Mouse (Mus musculus) left cerebral cortex, adult 2 months (tissue): ENCODE measurements around the gene Hspa12a. TPM values are rescaled to one million over a fixed set of nuclear protein-coding genes. Genes with fewer than 3 reads are reported as not detected.

Source experiments
- DNase-seq, 2 experiments: peaks; one replicate each; pipeline ENCODE4 v3.0.0; 2021 to 2022; ENCODE audit warnings: low spot score in 2 of 2, mixed read lengths in 1 of 2; ENCODE audit errors: extremely low spot score in 1 of 2
- H3K27ac ChIP-seq: fragments of 200-600 bp; 2 replicates; pipeline ENCODE4 v1.8.1; 2022
- H3K4me3 ChIP-seq: fragments of 200-600 bp; 2 replicates; pipeline ENCODE4 v1.8.1; 2022
- CTCF ChIP-seq: fragments of 200-600 bp; IDR thresholded peaks from 2 replicates; pipeline ENCODE4 v1.8.1; 2022; ENCODE audit warnings: antibody characterized with exemption, mild to moderate bottlenecking, moderate library complexity
- intact Hi-C: fragments of 180-260 bp; cut with DNase I; formaldehyde crosslinking; loops from one replicate; pipeline ENCODE4 v1.15.1; 2025
- total RNA-seq, 2 experiments: library from RNA; stranded (reverse); gene quantifications; 2 replicates each; pipeline ENCODE4 v1.2.3; 2021

Hspa12a gene
- total RNA-seq, 2 experiments from 2014 or later: 208 to 220 TPM

GRCm38 (mm10) chr19:58854899-58855298 lies 88.6 kb downstream of the Hspa12a start:
- Histone ChIP-seq H3K27ac (no peak overlapping the region), H3K4me3 (no peak overlapping the region)
- TF ChIP-seq CTCF: no peak
- DNase-seq: no peak
- intact Hi-C loops: loop anchor here (5.0 kb wide), 1 partner anchor 38 kb away; no protein-coding TSS in a partner anchor

- DNase-seq: no peak
- no peak overlapping the region for H3K4me3 ChIP-seq
- intact Hi-C loops: no loop called here
- H3K27ac ChIP-seq: no peak overlapping the region
- TF ChIP-seq CTCF: no peak
These were observed 90.3 kb downstream of the Hspa12a start for GRCm38 (mm10) chr19:58853036-58853735.

GRCm38 (mm10) chr19:58850719-58851466 lies 92.6 kb downstream of the Hspa12a start:
- TF ChIP-seq CTCF: no peak
- no peak for DNase-seq
- no peak overlapping the region for H3K27ac ChIP-seq
- intact Hi-C loops: no loop called here
- H3K4me3 ChIP-seq: no peak overlapping the region

GRCm38 (mm10) chr19:58849333-58850131 lies 93.9 kb downstream of the Hspa12a start:
- Histone ChIP-seq H3K27ac (no peak overlapping the region), H3K4me3 (no peak overlapping the region)
- DNase-seq: no peak
- no peak for TF ChIP-seq CTCF
- intact Hi-C loops: no loop called here

- no peak for TF ChIP-seq CTCF
- H3K27ac ChIP-seq: no peak overlapping the region
- DNase-seq: no peak
- no peak overlapping the region for H3K4me3 ChIP-seq
- intact Hi-C loops: no loop called here
These were observed 99.8 kb downstream of the Hspa12a start for GRCm38 (mm10) chr19:58843606-58844005.

GRCm38 (mm10) chr19:58840721-58841271 lies 102.7 kb downstream of the Hspa12a start:
- intact Hi-C loops: no loop called here
- TF ChIP-seq CTCF: no peak
- Histone ChIP-seq H3K4me3 (no peak overlapping the region), H3K27ac (no peak overlapping the region)
- no peak for DNase-seq

- H3K27ac ChIP-seq: no peak overlapping the region
These were observed 103.6 kb downstream of the Hspa12a start for GRCm38 (mm10) chr19:58839806-58840205.

GRCm38 (mm10) chr19:58839345-58839744 lies 104.1 kb downstream of the Hspa12a start:
- no peak for DNase-seq
- H3K27ac ChIP-seq: no peak overlapping the region
- intact Hi-C loops: no loop called here
- TF ChIP-seq CTCF: no peak
- H3K4me3 ChIP-seq: no peak overlapping the region

More at GRCm38 (mm10) chr19:58839806-58840205, 103.6 kb downstream of the Hspa12a start:
- DNase-seq: no peak
- no peak overlapping the region for H3K4me3 ChIP-seq
- no peak for TF ChIP-seq CTCF
- intact Hi-C loops: no loop called here

GRCm38 (mm10) chr19:58838706-58839105 lies 104.7 kb downstream of the Hspa12a start:
- intact Hi-C loops: no loop called here
- no peak for DNase-seq
- TF ChIP-seq CTCF: no peak
- H3K27ac ChIP-seq: no peak overlapping the region
- no peak overlapping the region for H3K4me3 ChIP-seq

GRCm38 (mm10) chr19:58833639-58834180 lies 109.7 kb downstream of the Hspa12a start:
- intact Hi-C loops: no loop called here
- DNase-seq: no peak
- Histone ChIP-seq H3K27ac (no peak overlapping the region), H3K4me3 (no peak overlapping the region)
- TF ChIP-seq CTCF: no peak

GRCm38 (mm10) chr19:58832988-58833387 lies 110.5 kb downstream of the Hspa12a start:
- no peak for DNase-seq
- TF ChIP-seq CTCF: no peak
- H3K27ac ChIP-seq: no peak overlapping the region
- intact Hi-C loops: no loop called here
- no peak overlapping the region for H3K4me3 ChIP-seq
